Mouse (Mus musculus) kidney, embryonic 16.5 days (tissue): ENCODE data around the gene Slc2a1. TPM values are rescaled to one million over a fixed set of nuclear protein-coding genes. Genes with fewer than 3 reads are reported as not detected.
A peak's percentile ranks its signal among the peaks of the same experiment; 100 is the strongest.

ENCODE experiments used
- ATAC-seq: fragments of 200-750 bp; cut with Nextera tagmentation; 2 replicates; pipeline ENCODE4 v1.8.0; 2017; ENCODE audit warnings: moderate TSS enrichment; ENCODE audit not compliant: low FRiP score, low TSS enrichment
- H3K27ac ChIP-seq: fragments of 300-500 bp; sonication (generic); 2 replicates; pipeline ENCODE4 v1.5.1; 2014; ENCODE audit warnings: low read length
- H3K27me3 ChIP-seq: fragments of 300-500 bp; sonication (generic); 2 replicates; pipeline ENCODE4 v1.6.1; 2014; ENCODE audit warnings: low read length, control low read depth, mixed read lengths; ENCODE audit not compliant: insufficient read depth
- H3K36me3 ChIP-seq: fragments of 300-500 bp; sonication (generic); 2 replicates; pipeline ENCODE4 v1.6.1; 2014; ENCODE audit warnings: low read length, control low read depth, mixed read lengths; ENCODE audit not compliant: insufficient read depth
- H3K4me1 ChIP-seq: fragments of 300-500 bp; sonication (generic); 2 replicates; pipeline ENCODE4 v1.6.1; 2014; ENCODE audit warnings: low read length, control low read depth, mixed read lengths; ENCODE audit not compliant: insufficient read depth
- H3K4me2 ChIP-seq: fragments of 300-500 bp; sonication (generic); replicated peaks from 2 replicates; pipeline ENCODE4 v1.6.1; 2014; ENCODE audit warnings: low read depth, low read length
- H3K4me3 ChIP-seq: fragments of 300-500 bp; sonication (generic); 2 replicates; pipeline ENCODE4 v1.5.1; 2014; ENCODE audit warnings: mild to moderate bottlenecking, low read length
- H3K9ac ChIP-seq: fragments of 300-500 bp; sonication (generic); replicated peaks from 2 replicates; pipeline ENCODE4 v1.6.1; 2014; ENCODE audit warnings: low read length
- H3K9me3 ChIP-seq: fragments of 300-500 bp; sonication (generic); 2 replicates; pipeline ENCODE4 v1.6.1; 2016; ENCODE audit warnings: low read length, control low read depth
- WGBS: fragments of 180-500 bp; shearing (Covaris S2); extraction: QIAGEN DNeasy Blood & Tissue Kit; methylation state at CpG from one replicate; pipeline ENCODE4 v1.1.7; 2014; 5-methylcytosine and 5-hydroxymethylcytosine counted together
- polyA plus RNA-seq: library from polyadenylated mRNA; unstranded; fragments of >200 nt; fragmentation: Nextera tagmentation; extraction: Ambion mirVana; gene quantifications from 2 replicates; pipeline ENCODE4 v1.2.1, GENCODE M21; 2015

Gene Slc2a1
- polyA plus RNA-seq = 98.6 and 98.8 TPM in 2 replicates

- Histone ChIP-seq H3K4me2 (peak within 1 kb of the TSS; percentile 60), H3K36me3 (no peaks in the 10 kb centered on the region), H3K27me3 (no peaks in the 10 kb centered on the region), H3K27ac (peak within 1 kb of the TSS; percentile 99), H3K9ac (peak within 1 kb of the TSS; percentile 92), H3K9me3 (no peaks in the 10 kb centered on the region), H3K4me1 (peaks cover 48% of the 10 kb centered on the region), H3K4me3 (peak within 1 kb of the TSS; percentile 84)
- WGBS = under 1% methylated on average over 82 of the region's 88 CpGs
- peak; percentile 95 for ATAC-seq
Measured at GRCm38 (mm10) chr4:119108495-119109408, at the start of gene Slc2a1. Gene Slc2a1, plus strand, starts transcription at chr4:119108711.

- no peak overlapping the region for H3K27ac ChIP-seq
- ATAC-seq = no peak
- H3K27me3 ChIP-seq = peaks cover 8% of the 10 kb centered on the region
- no peak overlapping the region for H3K9ac ChIP-seq
- H3K9me3 ChIP-seq = no peaks in the 10 kb centered on the region
- no peak overlapping the region for H3K4me3 ChIP-seq
- WGBS = 85% methylated on average over 3 of the region's 3 CpGs
- H3K36me3 ChIP-seq = no peaks in the 10 kb centered on the region
- peaks cover 9% of the 10 kb centered on the region for H3K4me1 ChIP-seq
- no peak overlapping the region for H3K4me2 ChIP-seq
Measured at GRCm38 (mm10) chr4:119066791-119067190, 41.7 kb upstream of the Slc2a1 start.

GRCm38 (mm10) chr4:119067204-119067603 lies 41.3 kb upstream of the Slc2a1 start:
- no peak for ATAC-seq
- WGBS = 79% methylated on average over 2 of the region's 2 CpGs
- H3K27me3 ChIP-seq = peaks cover 11% of the 10 kb centered on the region
- H3K9me3 ChIP-seq = no peaks in the 10 kb centered on the region
- H3K4me2 ChIP-seq = no peak overlapping the region
- no peak overlapping the region for H3K4me3 ChIP-seq
- peaks cover 13% of the 10 kb centered on the region for H3K4me1 ChIP-seq
- no peaks in the 10 kb centered on the region for H3K36me3 ChIP-seq
- no peak overlapping the region for H3K27ac ChIP-seq
- no peak overlapping the region for H3K9ac ChIP-seq

- Histone ChIP-seq H3K9me3 (no peaks in the 10 kb centered on the region), H3K27me3 (peaks cover 20% of the 10 kb centered on the region), H3K4me3 (no peak overlapping the region), H3K27ac (no peak overlapping the region), H3K36me3 (no peaks in the 10 kb centered on the region), H3K4me2 (no peak overlapping the region), H3K9ac (no peak overlapping the region), H3K4me1 (peaks cover 26% of the 10 kb centered on the region)
- 56% methylated on average over 6 of the region's 6 CpGs for WGBS
- no peak; the same call in 1 of the 2 replicates for ATAC-seq
Measured at GRCm38 (mm10) chr4:119068918-119069317, 39.6 kb upstream of the Slc2a1 start.

GRCm38 (mm10) chr4:119070181-119070580 lies 38.3 kb upstream of the Slc2a1 start:
- no peak for ATAC-seq
- Histone ChIP-seq H3K4me1 (peaks cover 26% of the 10 kb centered on the region), H3K36me3 (no peaks in the 10 kb centered on the region), H3K4me2 (no peak overlapping the region), H3K4me3 (no peak overlapping the region), H3K9me3 (no peaks in the 10 kb centered on the region), H3K9ac (no peak overlapping the region), H3K27ac (no peak overlapping the region), H3K27me3 (peaks cover 20% of the 10 kb centered on the region)
- 77% methylated on average over 1 of the region's 1 CpGs for WGBS

- H3K27me3 ChIP-seq = peaks cover 20% of the 10 kb centered on the region
- H3K36me3 ChIP-seq = no peaks in the 10 kb centered on the region
- H3K4me3 ChIP-seq = no peak overlapping the region
- no peak overlapping the region; the same call in 1 of the 2 replicates for H3K9ac ChIP-seq
- H3K9me3 ChIP-seq = no peaks in the 10 kb centered on the region
- 37% methylated on average over 16 of the region's 16 CpGs for WGBS
- no peak overlapping the region for H3K27ac ChIP-seq
- no peak overlapping the region; the same call in 1 of the 2 replicates for H3K4me2 ChIP-seq
- no peak for ATAC-seq
- H3K4me1 ChIP-seq = peaks cover 26% of the 10 kb centered on the region
Measured at GRCm38 (mm10) chr4:119070959-119071647, 37.4 kb upstream of the Slc2a1 start.

- ATAC-seq = no peak
- Histone ChIP-seq H3K4me2 (no peak overlapping the region; the same call in 1 of the 2 replicates), H3K4me1 (peaks cover 26% of the 10 kb centered on the region)
Measured at GRCm38 (mm10) chr4:119071648-119072362, 36.7 kb upstream of the Slc2a1 start.

GRCm38 (mm10) chr4:119072363-119072940 lies 36.1 kb upstream of the Slc2a1 start:
- Histone ChIP-seq H3K9me3 (no peaks in the 10 kb centered on the region), H3K27me3 (peaks cover 20% of the 10 kb centered on the region), H3K4me2 (peak overlapping the region; percentile 48), H3K27ac (0 out of 2 replicates have a peak overlapping the region, but pooled peaks have one; percentile 31), H3K36me3 (no peaks in the 10 kb centered on the region), H3K4me1 (peaks cover 26% of the 10 kb centered on the region), H3K9ac (peak overlapping the region; percentile 39; the same call in 1 of the 2 replicates), H3K4me3 (peak overlapping the region; percentile 22)
- ATAC-seq = no peak
- WGBS = 34% methylated on average over 19 of the region's 19 CpGs

More at GRCm38 (mm10) chr4:119071648-119072362, 36.7 kb upstream of the Slc2a1 start:
- H3K27ac ChIP-seq = no peak overlapping the region
- 13% methylated on average over 19 of the region's 19 CpGs for WGBS
- peaks cover 20% of the 10 kb centered on the region for H3K27me3 ChIP-seq
- no peaks in the 10 kb centered on the region for H3K9me3 ChIP-seq
- peak overlapping the region; percentile 39 for H3K9ac ChIP-seq
- no peaks in the 10 kb centered on the region for H3K36me3 ChIP-seq
- H3K4me3 ChIP-seq = no peak overlapping the region

- Histone ChIP-seq H3K9me3 (no peaks in the 10 kb centered on the region), H3K36me3 (no peaks in the 10 kb centered on the region), H3K4me3 (peak overlapping the region; percentile 22), H3K4me1 (peaks cover 26% of the 10 kb centered on the region), H3K4me2 (peak overlapping the region; percentile 48), H3K27me3 (peaks cover 20% of the 10 kb centered on the region), H3K9ac (peak overlapping the region; percentile 33), H3K27ac (peak overlapping the region; percentile 31; the same call in 1 of the 2 replicates)
- WGBS = 10% methylated on average over 28 of the region's 28 CpGs
- peak; percentile 73 for ATAC-seq
Measured at GRCm38 (mm10) chr4:119072941-119073451, 35.5 kb upstream of the Slc2a1 start.
